Mouse (Mus musculus) liver, postnatal 0 days (tissue): Measurements from ENCODE around the gene Alpk1. TPM values are rescaled to one million over a fixed set of nuclear protein-coding genes. Genes with fewer than 3 reads are reported as not detected.
A peak's percentile ranks its signal among the peaks of the same experiment; 100 is the strongest.

Source experiments
- ATAC-seq: fragments of 200-750 bp; cut with Nextera tagmentation; 2 replicates; pipeline ENCODE4 v1.8.0; 2017; ENCODE audit warnings: mild to moderate bottlenecking, moderate library complexity
- DNase-seq: peaks from one replicate; pipeline ENCODE4 v3.0.0-alpha.2; 2016
- H3K27ac ChIP-seq: fragments of 300-500 bp; sonication (generic); 2 replicates; pipeline ENCODE4 v1.5.1; 2014; ENCODE audit warnings: antibody characterized with exemption, moderate library complexity, mild to moderate bottlenecking, low read depth
- H3K27me3 ChIP-seq: fragments of 300-500 bp; sonication (generic); 2 replicates; pipeline ENCODE4 v1.6.1; 2014; ENCODE audit warnings: low read length, control low read depth, mixed read lengths; ENCODE audit not compliant: insufficient read depth
- H3K36me3 ChIP-seq: fragments of 300-500 bp; sonication (generic); replicated peaks from 2 replicates; pipeline ENCODE4 v1.6.1; 2014; ENCODE audit warnings: mild to moderate bottlenecking, control low read depth, low read length, moderate library complexity, mixed read lengths; ENCODE audit not compliant: insufficient read depth
- H3K4me1 ChIP-seq: fragments of 300-500 bp; sonication (generic); 2 replicates; pipeline ENCODE4 v1.6.1; 2014; ENCODE audit warnings: antibody characterized with exemption, mild to moderate bottlenecking, control low read depth; ENCODE audit not compliant: insufficient read depth
- H3K4me2 ChIP-seq: fragments of 300-500 bp; sonication (generic); 2 replicates; pipeline ENCODE4 v1.6.1; 2014; ENCODE audit warnings: low read depth, mild to moderate bottlenecking, low read length, moderate library complexity, mixed read lengths
- H3K4me3 ChIP-seq: fragments of 300-500 bp; sonication (generic); 2 replicates; pipeline ENCODE4 v1.5.1; 2014; ENCODE audit warnings: low read depth, low read length
- H3K9ac ChIP-seq: fragments of 300-500 bp; sonication (generic); replicated peaks from 2 replicates; pipeline ENCODE4 v1.6.1; 2014; ENCODE audit warnings: mild to moderate bottlenecking, moderate library complexity
- H3K9me3 ChIP-seq: fragments of 300-500 bp; sonication (generic); 2 replicates; pipeline ENCODE4 v1.6.1; 2016; ENCODE audit warnings: mild to moderate bottlenecking, control low read depth, low read length, mixed read lengths
- CTCF ChIP-seq: sonication (generic); IDR thresholded peaks from 2 replicates; pipeline ENCODE4 v1.5.1; 2016; ENCODE audit warnings: antibody characterized with exemption, low read depth
- EP300 ChIP-seq: IDR thresholded peaks from 2 replicates; pipeline ENCODE4 v1.6.1; 2016; ENCODE audit warnings: antibody characterized with exemption, low read depth, mild to moderate bottlenecking
- WGBS: fragments of 180-500 bp; shearing (Covaris S2); extraction: QIAGEN DNeasy Blood & Tissue Kit; methylation state at CpG from one replicate; pipeline ENCODE4 v1.1.7; 2014; ENCODE audit not compliant: insufficient replicate concordance; 5-methylcytosine and 5-hydroxymethylcytosine counted together
- polyA plus RNA-seq: library from polyadenylated mRNA; unstranded; fragments of >200 nt; fragmentation: Nextera tagmentation; extraction: Ambion mirVana; gene quantifications from 2 replicates; pipeline ENCODE4 v1.2.1, GENCODE M21; 2015

Gene Alpk1
- polyA plus RNA-seq, 1 experiment from 2014 or later, result 0.39 TPM

- Histone ChIP-seq H3K4me2 (peak overlapping the region; percentile 98), H3K27me3 (no peaks in the 10 kb centered on the region), H3K27ac (peak overlapping the region; percentile 89), H3K36me3 (peaks cover 11% of the 10 kb centered on the region; the same call in 1 of the 2 replicates), H3K4me3 (peak overlapping the region; percentile 79), H3K9me3 (no peaks in the 10 kb centered on the region), H3K9ac (peak overlapping the region; percentile 79), H3K4me1 (peaks cover 17% of the 10 kb centered on the region)
- 27% methylated on average over 4 of the region's 4 CpGs for WGBS
- DNase-seq (peak; percentile 26), ATAC-seq (peak; percentile 76)
- TF ChIP-seq EP300, result peak; percentile 93
- no peak for TF ChIP-seq CTCF
Observed at GRCm38 (mm10) chr3:127791595-127792561, 11.6 kb upstream of the Alpk1 start.

DNA sequence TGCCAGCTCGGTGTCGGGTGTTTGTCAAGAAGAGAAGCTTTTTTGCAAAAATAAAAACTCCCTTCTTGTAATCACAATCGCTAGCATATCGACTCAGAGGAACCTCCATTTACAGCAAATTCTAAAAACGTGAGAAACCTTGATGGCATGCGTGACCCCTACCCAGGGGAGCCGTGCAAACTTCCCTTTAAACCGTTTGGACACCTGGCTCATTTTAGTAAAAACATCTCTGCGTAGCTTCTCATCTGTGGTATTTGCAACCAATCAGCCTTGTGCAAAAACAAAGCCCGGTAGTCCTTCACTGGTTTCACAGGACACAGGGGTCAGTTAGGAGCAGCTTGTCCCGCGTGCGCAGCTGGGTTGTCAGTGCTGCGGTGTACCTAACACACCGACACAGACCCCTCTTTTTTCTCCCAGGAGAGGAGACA is 10.7 kb upstream of the Alpk1 start:
- ATAC-seq (peak; percentile 33), DNase-seq (peak; percentile 50)
- peak overlapping the region; percentile 79 for H3K4me3 ChIP-seq

DNA sequence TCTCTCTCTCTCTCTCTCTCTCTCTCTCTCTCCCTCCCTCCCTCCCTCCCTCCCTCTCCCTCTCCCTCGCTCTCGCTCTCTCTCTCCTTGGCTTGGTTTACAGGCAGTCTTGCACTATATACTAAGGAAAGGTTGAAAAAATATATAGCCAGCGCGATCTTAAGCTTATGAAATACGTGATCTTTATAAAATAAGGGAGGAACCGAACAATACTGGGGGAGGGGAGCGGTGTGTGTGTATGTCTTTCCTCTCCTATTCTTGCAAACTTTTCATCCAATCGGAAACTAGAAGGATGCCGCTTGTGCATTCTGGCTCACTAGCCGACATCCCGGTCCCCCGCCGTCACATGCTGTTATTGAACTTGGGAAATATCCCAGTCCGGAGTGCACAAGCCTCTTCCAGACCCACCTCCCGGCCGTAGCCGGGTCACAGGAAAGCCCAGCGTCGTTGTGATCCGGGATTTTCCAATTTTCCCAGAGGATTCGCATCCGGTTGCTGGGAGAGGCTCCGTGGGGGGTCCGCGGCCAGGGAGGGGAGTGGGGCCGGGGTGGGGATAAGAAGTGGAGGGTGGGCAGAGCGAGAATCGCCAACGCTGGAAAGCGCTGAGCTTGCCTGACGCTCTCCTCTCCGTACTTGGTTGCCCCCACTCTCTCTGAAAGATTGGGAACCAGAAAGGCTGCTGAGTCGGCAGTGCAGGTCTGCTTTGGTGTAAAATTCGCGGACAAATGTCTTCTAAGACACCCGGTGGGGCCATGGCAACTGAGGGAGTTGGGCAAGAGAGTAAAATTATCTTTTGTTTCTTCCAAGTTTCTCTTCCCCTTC is 10.1 kb upstream of the Alpk1 start:
- Histone ChIP-seq H3K36me3 (0 out of 2 replicates have a peak, but pooled peaks cover 2% of the 10 kb centered on the region), H3K4me3 (peak overlapping the region; percentile 79), H3K27me3 (no peaks in the 10 kb centered on the region), H3K27ac (peak overlapping the region; percentile 89), H3K4me1 (peaks cover 17% of the 10 kb centered on the region), H3K9me3 (no peaks in the 10 kb centered on the region), H3K9ac (peak overlapping the region; percentile 79), H3K4me2 (peak overlapping the region; percentile 98)
- DNase-seq (peak; percentile 64), ATAC-seq (peak; percentile 46)
- WGBS, result under 1% methylated on average over 36 of the region's 36 CpGs
- TF ChIP-seq CTCF (no peak), EP300 (no peak)

More for the DNA sequence above, 10.7 kb upstream of the Alpk1 start:
- WGBS, result 2% methylated on average over 15 of the region's 15 CpGs
- H3K4me2 ChIP-seq, result peak overlapping the region; percentile 98
- H3K4me1 ChIP-seq, result peaks cover 17% of the 10 kb centered on the region
- H3K27me3 ChIP-seq, result no peaks in the 10 kb centered on the region
- TF ChIP-seq EP300 (peak; percentile 40; the same call in 1 of the 2 replicates), CTCF (no peak)
- no peaks in the 10 kb centered on the region for H3K9me3 ChIP-seq
- peak overlapping the region; percentile 89 for H3K27ac ChIP-seq
- H3K9ac ChIP-seq, result peak overlapping the region; percentile 79
- H3K36me3 ChIP-seq, result 0 out of 2 replicates have a peak, but pooled peaks cover 5% of the 10 kb centered on the region

GRCm38 (mm10) chr3:127789500-127790191 is 9.3 kb upstream of the Alpk1 start, which contains the start of gene Tifa:
TSS of gene Tifa (plus strand) at chr3:127789805.
- no peaks in the 10 kb centered on the region for H3K9me3 ChIP-seq
- peak within 1 kb of the TSS; percentile 98 for H3K4me2 ChIP-seq
- H3K27ac ChIP-seq, result peak within 1 kb of the TSS; percentile 89
- peak within 1 kb of the TSS; percentile 79 for H3K9ac ChIP-seq
- DNase-seq, result peak; percentile 75
- peak; percentile 28 for ATAC-seq
- 3% methylated on average over 34 of the region's 44 CpGs for WGBS
- H3K4me3 ChIP-seq, result peak within 1 kb of the TSS; percentile 79
- 0 out of 2 replicates have a peak, but pooled peaks cover 2% of the 10 kb centered on the region for H3K36me3 ChIP-seq
- H3K27me3 ChIP-seq, result no peaks in the 10 kb centered on the region
- TF ChIP-seq EP300 (no peak), CTCF (peak; percentile 44)
- peaks cover 17% of the 10 kb centered on the region for H3K4me1 ChIP-seq

DNA sequence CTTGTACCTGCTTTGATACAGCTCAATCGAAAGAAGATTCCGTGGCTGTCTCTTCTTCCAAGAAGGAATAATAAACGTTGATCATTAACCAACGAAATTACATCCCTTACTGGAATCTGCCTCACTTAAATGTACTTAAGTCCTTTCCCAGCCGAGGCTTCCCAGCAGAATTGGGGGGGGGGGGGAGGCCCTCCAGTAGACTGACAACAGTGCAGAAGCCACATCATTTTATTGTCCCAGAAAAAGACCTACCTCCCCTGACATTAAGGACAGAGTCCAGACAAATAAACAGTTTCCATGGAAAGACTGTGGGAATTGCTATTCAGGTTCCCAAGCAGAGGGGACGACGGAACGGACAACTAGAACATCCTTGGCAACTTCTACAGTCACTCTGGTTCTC is 8.6 kb upstream of the Alpk1 start:
- Histone ChIP-seq H3K4me2 (peak overlapping the region; percentile 98), H3K36me3 (0 out of 2 replicates have a peak, but pooled peaks cover 2% of the 10 kb centered on the region), H3K9me3 (no peaks in the 10 kb centered on the region), H3K27me3 (no peaks in the 10 kb centered on the region), H3K4me1 (peaks cover 17% of the 10 kb centered on the region), H3K9ac (no peak overlapping the region), H3K4me3 (peak overlapping the region; percentile 79), H3K27ac (0 out of 2 replicates have a peak overlapping the region, but pooled peaks have one; percentile 14)
- ATAC-seq, result no peak
- no peak for DNase-seq
- TF ChIP-seq EP300, result no peak
- TF ChIP-seq CTCF, result no peak
- 47% methylated on average over 8 of the region's 8 CpGs for WGBS
